Mouse (Mus musculus) myocyte (in vitro differentiated cells): ENCODE measurements around the gene Tmem208.

Source experiments
- E2F4 ChIP-seq: IDR thresholded peaks from one replicate; pipeline ENCODE4 v1.6.1; 2011; ENCODE audit warnings: mild to moderate bottlenecking, control low read depth, moderate library complexity; ENCODE audit not compliant: insufficient read depth
- MAX ChIP-seq: IDR thresholded peaks from one replicate; pipeline ENCODE4 v1.6.1; 2011; ENCODE audit warnings: low read depth, mild to moderate bottlenecking, control low read depth
- MYOG ChIP-seq, 3 experiments: IDR thresholded peaks; one replicate each; pipeline ENCODE4 v1.6.1; 2011; ENCODE audit warnings: control low read depth in 2 of 3, low read depth in 2 of 3, mild to moderate bottlenecking in 2 of 3; ENCODE audit not compliant: insufficient read length in 2 of 3, control insufficient read depth in 1 of 3, insufficient read depth in 1 of 3
- POLR2A ChIP-seq: IDR thresholded peaks from one replicate; pipeline ENCODE4 v1.6.1; 2011; ENCODE audit warnings: low read depth, mild to moderate bottlenecking, control low read depth, moderate library complexity; ENCODE audit not compliant: insufficient read length
- REST ChIP-seq: IDR thresholded peaks from one replicate; pipeline ENCODE4 v1.6.1; 2011; ENCODE audit warnings: mild to moderate bottlenecking, control low read depth, moderate library complexity; ENCODE audit not compliant: insufficient read depth, insufficient read length
- USF1 ChIP-seq: IDR thresholded peaks from one replicate; pipeline ENCODE4 v1.6.1; 2011; ENCODE audit warnings: low read depth, mild to moderate bottlenecking, control low read depth, moderate library complexity

DNA sequence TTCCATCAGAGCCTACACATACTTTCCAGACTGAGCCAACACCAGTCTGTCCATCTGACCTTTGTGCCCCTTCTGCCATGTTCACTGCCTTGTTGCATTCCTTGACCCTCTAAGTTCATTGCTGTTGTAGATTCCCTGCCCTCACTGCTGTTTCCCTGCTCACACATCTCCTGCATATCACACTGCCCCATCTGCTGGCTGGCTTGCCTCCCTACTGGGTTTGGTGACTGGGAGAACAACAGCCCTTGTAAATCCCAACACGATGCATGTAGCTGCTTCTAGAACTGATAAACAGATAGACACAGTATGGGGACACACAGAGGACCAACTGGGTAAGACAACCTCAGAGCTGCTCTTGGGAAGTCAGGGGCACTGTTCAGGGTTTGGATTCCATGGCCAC, 14.4 kb upstream of the Tmem208 start:
- no peak for TF ChIP-seq E2F4
- no peak for TF ChIP-seq POLR2A
- TF ChIP-seq MYOG (IDR thresholded peaks at IDR 0.05; ENCODE audit: control insufficient read depth in 1 of 3, insufficient read depth in 1 of 3, insufficient read length in 2 of 3, low read depth in 2 of 3): no peak
- TF ChIP-seq USF1: no peak
- TF ChIP-seq REST: no peak
- no peak for TF ChIP-seq MAX
